Mouse (Mus musculus): ENCODE measurements around the gene Cdc123. TPM values are rescaled to one million over a fixed set of nuclear protein-coding genes. Genes with fewer than 3 reads are reported as not detected.

The Cdc123 gene
- polyA plus RNA-seq, 1 experiment from 2014 or later, result 323 TPM

- 95% methylated on average over 2 of the region's 2 CpGs for WGBS
- no peak overlapping the region for H3K27ac ChIP-seq
- H3K9me3 ChIP-seq, result no peaks in the 10 kb centered on the region
- no peaks in the 10 kb centered on the region for H3K4me1 ChIP-seq
- H3K4me2 ChIP-seq, result no peak overlapping the region
- no peaks in the 10 kb centered on the region for H3K36me3 ChIP-seq
- no peak overlapping the region for H3K4me3 ChIP-seq
- H3K27me3 ChIP-seq, result no peaks in the 10 kb centered on the region
- no peak overlapping the region for H3K9ac ChIP-seq
- ATAC-seq (ENCODE audit: insufficient number of reproducible peaks, low FRiP score, low TSS enrichment, low read depth), result no peak
These were observed 86.4 kb downstream of the Cdc123 start for GRCm38 (mm10) chr2:5758569-5758968.

DNA sequence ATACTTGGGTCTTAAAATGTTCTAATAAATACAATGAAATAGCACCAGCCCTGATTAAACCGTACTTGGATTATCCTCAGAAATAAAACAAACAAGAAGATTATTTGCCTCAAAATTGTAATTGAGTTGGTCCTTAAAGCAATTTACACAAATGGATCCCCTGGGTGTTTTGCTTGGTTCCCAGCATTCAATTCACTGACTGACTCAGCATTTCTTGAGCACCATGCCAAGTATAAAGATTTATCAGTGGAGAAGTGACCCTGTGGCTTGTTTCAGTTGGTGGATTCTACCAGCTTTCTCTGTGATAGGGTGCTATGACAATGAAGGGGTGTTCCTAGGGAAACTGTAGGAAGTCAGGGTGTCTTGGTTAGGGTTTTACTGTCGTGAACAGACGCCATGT, 94.1 kb downstream of the Cdc123 start:
- 73% methylated on average over 3 of the region's 3 CpGs for WGBS
- no peak overlapping the region for H3K9ac ChIP-seq
- no peak for ATAC-seq (ENCODE audit: insufficient number of reproducible peaks, low FRiP score, low TSS enrichment, low read depth)

DNA sequence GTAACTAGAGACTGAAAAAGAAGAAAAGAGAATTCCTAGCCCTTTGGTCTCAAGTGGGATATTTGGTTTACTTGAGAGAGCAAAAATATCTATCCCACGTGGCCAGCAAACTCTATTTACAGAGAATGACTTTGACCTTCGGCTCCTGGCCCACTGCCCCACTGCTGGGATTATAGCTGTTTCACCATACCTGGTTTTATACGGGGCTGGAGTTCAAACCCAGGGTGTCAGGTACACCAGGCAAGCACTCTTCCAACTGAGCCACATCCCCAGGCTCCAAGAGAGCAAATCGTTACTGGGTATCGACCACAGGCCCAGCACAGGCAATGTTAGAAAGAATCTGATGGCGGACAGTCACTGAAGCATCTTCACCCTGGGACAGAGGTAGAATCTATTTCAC, 95.8 kb downstream of the Cdc123 start:
- Histone ChIP-seq H3K9me3 (no peaks in the 10 kb centered on the region), H3K4me1 (0 out of 2 replicates have a peak, but pooled peaks cover 4% of the 10 kb centered on the region), H3K9ac (no peak overlapping the region), H3K27ac (no peak overlapping the region; the same call in 1 of the 2 replicates), H3K27me3 (no peaks in the 10 kb centered on the region), H3K36me3 (no peaks in the 10 kb centered on the region), H3K4me3 (no peak overlapping the region), H3K4me2 (no peak overlapping the region)
- no peak for ATAC-seq (ENCODE audit: insufficient number of reproducible peaks, low FRiP score, low TSS enrichment, low read depth)
- 58% methylated on average over 6 of the region's 6 CpGs for WGBS

More for the DNA sequence above, 94.1 kb downstream of the Cdc123 start:
- Histone ChIP-seq H3K9me3 (no peaks in the 10 kb centered on the region), H3K27me3 (no peaks in the 10 kb centered on the region), H3K27ac (no peak overlapping the region), H3K4me3 (no peak overlapping the region), H3K36me3 (no peaks in the 10 kb centered on the region), H3K4me2 (no peak overlapping the region), H3K4me1 (0 out of 2 replicates have a peak, but pooled peaks cover 4% of the 10 kb centered on the region)

DNA sequence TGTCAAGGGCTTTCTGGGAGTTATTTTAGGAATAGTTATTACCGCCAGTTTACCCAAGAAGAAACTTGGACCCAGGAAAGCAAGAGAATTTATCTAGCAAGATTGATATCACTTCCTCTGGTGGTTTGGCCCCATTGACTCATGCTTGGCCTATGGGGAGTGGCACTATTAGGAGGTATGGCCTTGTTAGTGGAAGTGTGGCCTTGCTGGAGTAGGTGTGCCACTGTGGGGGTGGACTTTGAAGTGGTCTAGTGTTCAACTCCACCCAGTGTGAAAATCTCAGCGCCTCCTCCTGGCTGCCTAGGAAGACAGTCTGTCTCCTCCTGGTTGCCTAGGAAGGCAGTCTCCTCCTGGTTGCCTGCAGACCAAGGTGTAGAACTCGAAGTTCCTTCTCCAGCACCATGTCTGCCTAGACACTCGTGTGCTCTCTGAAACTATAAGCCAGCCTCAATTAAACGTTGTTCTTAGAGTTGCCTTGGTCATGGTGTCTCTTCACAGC, 97.4 kb downstream of the Cdc123 start:
- 0 out of 2 replicates have a peak, but pooled peaks cover 4% of the 10 kb centered on the region for H3K4me1 ChIP-seq
- 83% methylated on average over 5 of the region's 5 CpGs for WGBS
- ATAC-seq (ENCODE audit: insufficient number of reproducible peaks, low FRiP score, low TSS enrichment, low read depth), result no peak
- no peaks in the 10 kb centered on the region for H3K27me3 ChIP-seq
- no peak overlapping the region for H3K9ac ChIP-seq
- no peak overlapping the region for H3K4me2 ChIP-seq
- H3K9me3 ChIP-seq, result no peaks in the 10 kb centered on the region
- H3K27ac ChIP-seq, result no peak overlapping the region
- no peaks in the 10 kb centered on the region for H3K36me3 ChIP-seq
- H3K4me3 ChIP-seq, result no peak overlapping the region

GRCm38 (mm10) chr2:5746529-5746928, 98.4 kb downstream of the Cdc123 start:
- H3K4me3 ChIP-seq, result no peak overlapping the region
- H3K9ac ChIP-seq, result no peak overlapping the region
- no peak overlapping the region for H3K27ac ChIP-seq
- ATAC-seq (ENCODE audit: insufficient number of reproducible peaks, low FRiP score, low TSS enrichment, low read depth), result no peak
- H3K4me1 ChIP-seq, result 0 out of 2 replicates have a peak, but pooled peaks cover 4% of the 10 kb centered on the region
- 0 out of 2 replicates have a peak overlapping the region, but pooled peaks have one; percentile 10 for H3K4me2 ChIP-seq
- no peaks in the 10 kb centered on the region for H3K27me3 ChIP-seq
- no peaks in the 10 kb centered on the region for H3K36me3 ChIP-seq
- no peaks in the 10 kb centered on the region for H3K9me3 ChIP-seq
- WGBS, result 39% methylated on average over 12 of the region's 12 CpGs

Other genes starting within 250 kb of the Cdc123 start
- 8.4 and 9.0 TPM in 2 replicates for gene Camk1d, start 130.6 kb downstream of the Cdc123 start, polyA plus RNA-seq (2015; fragmentation: Nextera tagmentation; extraction: Ambion mirVana)
- 66.3 and 67.1 TPM in 2 replicates for gene Nudt5, start 145 bp downstream of the Cdc123 start, polyA plus RNA-seq (2015; fragmentation: Nextera tagmentation; extraction: Ambion mirVana)
- gene Gm13199, start 17.8 kb upstream of the Cdc123 start, polyA plus RNA-seq (2015; fragmentation: Nextera tagmentation; extraction: Ambion mirVana), result 1.4 and 1.5 TPM in 2 replicates
- 75.9 and 80.5 TPM in 2 replicates for gene Sec61a2, start 50.3 kb upstream of the Cdc123 start, polyA plus RNA-seq (2015; fragmentation: Nextera tagmentation; extraction: Ambion mirVana)
- 2.8 and 3.2 TPM in 2 replicates for gene Dhtkd1, start 97.6 kb upstream of the Cdc123 start, polyA plus RNA-seq (2015; fragmentation: Nextera tagmentation; extraction: Ambion mirVana)
- gene Upf2, start 106.3 kb upstream of the Cdc123 start, polyA plus RNA-seq (2015; fragmentation: Nextera tagmentation; extraction: Ambion mirVana), result 8.6 and 10.1 TPM in 2 replicates